Mouse (Mus musculus) cerebellum, adult 8-10 months (tissue): Measurements from ENCODE around the gene Mien1.
A peak's percentile ranks its signal among the peaks of the same experiment; 100 is the strongest.

ENCODE experiments used
- DNase-seq: peaks from one replicate; pipeline ENCODE4 v3.0.0; 2022

Mien1 gene

GRCm38 (mm10) chr11:98459071-98459741 lies 20.4 kb upstream of the Mien1 start:
- DNase-seq, result no peak

GRCm38 (mm10) chr11:98458121-98458990 lies 19.6 kb upstream of the Mien1 start:
- DNase-seq, result no peak

GRCm38 (mm10) chr11:98457367-98458120 lies 18.8 kb upstream of the Mien1 start:
- DNase-seq, result peak; percentile 88

- DNase-seq, result no peak
Measured at GRCm38 (mm10) chr11:98456945-98457344, 18.2 kb upstream of the Mien1 start.

- DNase-seq, result no peak
Measured at GRCm38 (mm10) chr11:98456545-98456944, 17.8 kb upstream of the Mien1 start.

GRCm38 (mm10) chr11:98455484-98455883 lies 16.7 kb upstream of the Mien1 start:
- no peak for DNase-seq

- DNase-seq, result no peak
Measured at GRCm38 (mm10) chr11:98449921-98450771, 11.4 kb upstream of the Mien1 start.

- DNase-seq, result no peak
Measured at GRCm38 (mm10) chr11:98449419-98449818, 10.6 kb upstream of the Mien1 start.

GRCm38 (mm10) chr11:98448191-98448790 lies 9.5 kb upstream of the Mien1 start:
- DNase-seq, result no peak

- no peak for DNase-seq
Measured at GRCm38 (mm10) chr11:98447475-98447834, 8.7 kb upstream of the Mien1 start.

GRCm38 (mm10) chr11:98446562-98447474 lies 8.0 kb upstream of the Mien1 start:
- peak; percentile 63 for DNase-seq

GRCm38 (mm10) chr11:98446213-98446561 lies 7.4 kb upstream of the Mien1 start, which contains the start of gene Grb7:
Gene Grb7 (plus strand): TSS chr11:98446394.
- no peak for DNase-seq

- no peak for DNase-seq
Measured at GRCm38 (mm10) chr11:98445679-98446078, 6.9 kb upstream of the Mien1 start.

GRCm38 (mm10) chr11:98445238-98445637 lies 6.4 kb upstream of the Mien1 start:
- DNase-seq, result no peak

GRCm38 (mm10) chr11:98443688-98444087 lies 4.9 kb upstream of the Mien1 start:
- DNase-seq, result no peak

GRCm38 (mm10) chr11:98437441-98437840 lies 1.4 kb downstream of the Mien1 start:
- no peak for DNase-seq

- no peak for DNase-seq
Measured at GRCm38 (mm10) chr11:98435723-98436122, 3.1 kb downstream of the Mien1 start.

GRCm38 (mm10) chr11:98431743-98432502 lies 6.9 kb downstream of the Mien1 start:
- no peak for DNase-seq

- no peak for DNase-seq
Measured at GRCm38 (mm10) chr11:98428436-98428835, 10.4 kb downstream of the Mien1 start.

- no peak for DNase-seq
Measured at GRCm38 (mm10) chr11:98426592-98426991, 12.2 kb downstream of the Mien1 start.
